Mouse (Mus musculus) ovary, adult 10 weeks (tissue): ENCODE data around the gene Ddo. TPM values are rescaled to one million over a fixed set of nuclear protein-coding genes. Genes with fewer than 3 reads are reported as not detected.

Experiments
- polyA plus RNA-seq: library from polyadenylated mRNA; stranded (reverse); fragments of 350-450 nt; fragmentation: Illumina TruSeq; extraction: RNeasy Lipid Tissue Mini Kit (QIAGEN cat#74804); gene quantifications from one replicate; pipeline ENCODE4 v1.2.3, GENCODE M21; 2014

The Ddo gene
- 8.2 TPM for polyA plus RNA-seq

DNA sequence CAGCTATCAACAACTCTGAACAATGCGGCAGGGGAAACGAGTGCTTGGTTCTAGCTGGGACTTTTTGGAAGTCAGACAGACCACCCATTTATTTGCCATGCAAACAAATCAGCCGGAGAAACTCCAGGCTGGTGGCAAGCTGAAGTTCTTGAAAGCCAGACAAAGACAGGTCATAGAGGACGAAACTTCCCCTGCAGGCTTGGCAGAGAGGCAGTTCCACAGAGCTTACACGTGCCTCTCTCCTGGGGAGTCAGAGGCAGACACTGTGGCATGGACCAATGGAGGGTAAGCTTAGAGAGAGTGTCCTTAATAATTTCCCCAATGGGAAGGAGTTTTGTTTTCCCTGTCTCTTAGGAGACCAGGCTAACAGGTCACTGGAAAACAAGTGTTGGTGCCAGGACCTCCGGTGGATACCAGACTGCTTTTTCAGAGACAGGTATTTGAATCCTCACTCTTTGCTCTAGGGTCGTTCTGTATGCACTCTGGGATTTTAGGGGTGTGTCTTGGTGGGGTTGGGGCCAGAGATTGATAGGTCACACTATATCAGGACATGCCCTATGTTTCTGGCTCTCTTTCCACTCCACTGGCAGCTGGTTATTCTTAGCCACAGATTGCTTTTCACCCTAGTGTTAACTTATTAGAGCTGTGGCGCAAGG lies at the start of gene Ddo:
Gene Ddo (plus strand): TSS at position 356 of the 656 bp plus-strand sequence.

DNA sequence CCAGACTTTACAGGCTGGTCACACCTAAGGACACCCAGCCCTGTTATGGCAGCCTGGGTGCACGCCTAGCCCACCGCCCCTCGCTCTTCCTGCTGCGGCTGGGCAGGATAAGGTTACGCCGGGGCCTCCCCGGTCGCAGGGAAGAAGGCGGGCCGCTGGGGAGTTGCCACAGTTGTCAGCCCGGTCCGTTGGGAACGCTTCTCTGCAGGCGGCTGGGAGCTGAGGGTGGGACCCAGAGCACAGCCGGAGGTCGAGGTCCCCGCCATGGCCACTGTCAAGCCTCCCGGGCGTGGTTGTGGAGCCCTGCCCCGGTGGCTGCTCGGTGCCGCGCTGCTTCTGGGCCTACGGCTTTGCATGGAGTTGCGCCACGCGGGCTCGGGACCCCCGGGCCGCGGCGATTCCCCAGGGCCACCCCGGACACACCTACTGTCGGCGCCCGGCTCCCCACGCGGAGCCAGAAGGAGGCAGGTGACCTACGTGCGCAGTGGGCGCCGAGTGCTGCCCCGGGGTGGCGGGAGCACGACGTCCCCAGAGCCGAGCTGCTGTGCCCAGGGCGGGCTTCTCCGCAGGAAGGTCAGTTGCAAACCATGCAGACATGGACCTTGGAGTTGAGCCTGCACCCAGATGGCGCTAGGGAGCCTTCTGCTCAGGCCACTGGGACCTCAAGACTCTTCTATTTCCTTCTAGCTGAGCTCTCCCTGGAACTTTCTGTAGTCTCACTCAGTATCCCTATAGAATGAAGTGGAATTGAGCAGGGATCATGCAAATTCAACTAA lies 53.5 kb downstream of the Ddo start, which contains the start of gene Mettl24:
Gene Mettl24 (plus strand): TSS at position 191 of the 776 bp plus-strand sequence.

Other genes with a start within 250 kb of the Ddo start
- gene Slc22a16, start 59.7 kb upstream of the Ddo start, polyA plus RNA-seq, result not detected
- gene Mettl24, start 53.3 kb downstream of the Ddo start, polyA plus RNA-seq, result 0.40 TPM